Mouse (Mus musculus) CH12.LX (cell line): Measurements from ENCODE around the gene Vwde.
A peak's percentile ranks its signal among the peaks of the same experiment; 100 is the strongest.

Experiments used
- CTCF ChIP-seq, 2 experiments: IDR thresholded peaks in 1 of 2; conservative IDR thresholded peaks in 1 of 2; 2 replicates each; pipeline ENCODE4 v1.5.1; 2011 to 2012; ENCODE audit warnings: low read depth in 2 of 2, low read length in 2 of 2, improper control_type of control experiment in 1 of 2, inconsistent platforms in 1 of 2, mild to moderate bottlenecking in 1 of 2, moderate library complexity in 1 of 2
- EP300 ChIP-seq: IDR thresholded peaks from 2 replicates; pipeline ENCODE4 v1.6.1; 2011; ENCODE audit warnings: low read length, improper control_type of control experiment
- MAX ChIP-seq: IDR thresholded peaks from 2 replicates; pipeline ENCODE4 v1.6.1; 2011; ENCODE audit warnings: low read length, improper control_type of control experiment
- USF1 ChIP-seq: IDR thresholded peaks from 2 replicates; pipeline ENCODE4 v1.6.1; 2014; ENCODE audit warnings: low read depth, mild to moderate bottlenecking, inconsistent platforms, low read length, improper control_type of control experiment

DNA sequence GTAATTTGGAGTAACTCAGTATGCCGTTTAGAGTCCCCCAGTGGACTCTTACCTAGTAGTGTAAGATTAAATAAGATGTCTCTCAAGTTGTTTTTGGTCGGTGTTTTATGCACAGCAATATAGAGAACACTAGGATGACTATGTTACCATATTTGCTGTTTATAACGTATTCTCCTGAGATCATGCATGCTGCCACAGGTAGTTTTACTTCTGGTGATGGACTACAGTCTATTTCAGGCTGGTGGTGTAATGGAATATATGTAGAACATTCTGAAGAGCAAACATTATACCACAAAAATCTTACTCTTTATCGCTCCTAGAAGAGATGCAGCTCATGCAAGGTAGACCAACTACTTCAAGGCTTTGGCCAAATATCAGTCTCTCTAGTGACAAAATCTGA lies 30.6 kb upstream of the Vwde start:
- peak; percentile 59; the same call in 1 of the 2 replicates for TF ChIP-seq EP300
- TF ChIP-seq CTCF (conservative IDR thresholded peaks at IDR 0.05 in 1 of 2, IDR thresholded peaks at IDR 0.05 in 1 of 2; ENCODE audit: low read depth in 2 of 2, low read length in 2 of 2): no peak
- TF ChIP-seq MAX: no peak
- TF ChIP-seq USF1: no peak
